Mouse (Mus musculus) ES-Bruce4 (cell line): Measurements from ENCODE around the gene Clcn6. TPM values are rescaled to one million over a fixed set of nuclear protein-coding genes. Genes with fewer than 3 reads are reported as not detected.
A peak's percentile ranks its signal among the peaks of the same experiment; 100 is the strongest.

Source experiments
- H3K27ac ChIP-seq: 2 replicates; pipeline ENCODE4 v1.5.1; 2012; ENCODE audit warnings: low read length, inconsistent platforms; ENCODE audit not compliant: insufficient read depth
- H3K27me3 ChIP-seq: 2 replicates; pipeline ENCODE4 v1.6.1; 2012; ENCODE audit warnings: mild to moderate bottlenecking, low read length, inconsistent platforms; ENCODE audit not compliant: control insufficient read depth, poor library complexity, insufficient read depth, severe bottlenecking
- H3K36me3 ChIP-seq: 2 replicates; pipeline ENCODE4 v1.6.1; 2012; ENCODE audit warnings: inconsistent platforms, mild to moderate bottlenecking, low read length, moderate library complexity; ENCODE audit not compliant: control insufficient read depth, poor library complexity, insufficient read depth, severe bottlenecking
- H3K4me1 ChIP-seq: one replicate; pipeline ENCODE4 v1.8.1; 2011; ENCODE audit warnings: low read length; ENCODE audit not compliant: control insufficient read depth, insufficient read depth
- H3K4me3 ChIP-seq: 2 replicates; pipeline ENCODE4 v1.5.1; 2011; ENCODE audit warnings: low read depth, mild to moderate bottlenecking, low read length
- H3K9ac ChIP-seq: 2 replicates; pipeline ENCODE4 v1.6.1; 2012; ENCODE audit warnings: low read depth, mild to moderate bottlenecking, inconsistent platforms; ENCODE audit not compliant: poor library complexity, severe bottlenecking
- H3K9me3 ChIP-seq: replicated peaks from 2 replicates; pipeline ENCODE4 v1.6.1; 2012; ENCODE audit warnings: mild to moderate bottlenecking, low read length, inconsistent platforms; ENCODE audit not compliant: control insufficient read depth, poor library complexity, insufficient read depth, severe bottlenecking
- CTCF ChIP-seq: IDR thresholded peaks from one replicate; pipeline ENCODE4 v1.8.1; 2011; ENCODE audit warnings: low read depth, low read length
- EP300 ChIP-seq: IDR thresholded peaks from 2 replicates; pipeline ENCODE4 v1.6.1; 2011; ENCODE audit warnings: low read depth, low read length; ENCODE audit not compliant: insufficient read depth
- POLR2A ChIP-seq: IDR thresholded peaks from one replicate; pipeline ENCODE4 v1.8.1; 2011; ENCODE audit warnings: low read length; ENCODE audit not compliant: insufficient read depth
- polyA plus RNA-seq: library from polyadenylated mRNA; stranded (reverse); fragments of >200 nt; gene quantifications from 2 replicates; pipeline ENCODE4 v1.2.4, GENCODE M21; 2011; ENCODE audit warnings: low read depth; ENCODE audit not compliant: missing spikeins, insufficient read depth, insufficient read length

The Clcn6 gene
- polyA plus RNA-seq, 1 experiment = 16.7 TPM

DNA sequence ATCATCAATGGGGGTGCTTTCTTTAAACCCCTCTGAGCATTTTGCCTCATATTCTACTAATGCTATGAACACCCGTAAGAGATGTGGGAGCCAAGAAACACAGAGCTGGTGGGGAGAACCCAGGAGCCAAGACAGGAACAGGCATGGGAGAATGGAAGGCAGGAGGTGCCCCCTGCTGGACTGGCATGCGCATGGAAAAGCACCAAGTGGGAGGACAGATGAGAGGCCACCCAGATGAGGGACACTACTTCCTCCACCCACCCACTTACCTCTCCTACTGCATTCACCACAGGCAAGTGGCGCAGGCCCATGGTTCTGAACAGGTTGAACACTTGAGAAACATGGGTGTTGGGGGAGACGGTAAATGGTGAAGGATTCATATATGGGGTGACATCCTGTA lies 30.2 kb downstream of the Clcn6 start:
- Histone ChIP-seq H3K36me3 (peaks cover 49% of the 10 kb centered on the region), H3K4me1 (no peaks in the 10 kb centered on the region), H3K27me3 (no peaks in the 10 kb centered on the region), H3K9me3 (no peaks in the 10 kb centered on the region), H3K9ac (no peak overlapping the region), H3K27ac (no peak overlapping the region), H3K4me3 (no peak overlapping the region)
- TF ChIP-seq POLR2A (no peak), CTCF (peak; percentile 68)

DNA sequence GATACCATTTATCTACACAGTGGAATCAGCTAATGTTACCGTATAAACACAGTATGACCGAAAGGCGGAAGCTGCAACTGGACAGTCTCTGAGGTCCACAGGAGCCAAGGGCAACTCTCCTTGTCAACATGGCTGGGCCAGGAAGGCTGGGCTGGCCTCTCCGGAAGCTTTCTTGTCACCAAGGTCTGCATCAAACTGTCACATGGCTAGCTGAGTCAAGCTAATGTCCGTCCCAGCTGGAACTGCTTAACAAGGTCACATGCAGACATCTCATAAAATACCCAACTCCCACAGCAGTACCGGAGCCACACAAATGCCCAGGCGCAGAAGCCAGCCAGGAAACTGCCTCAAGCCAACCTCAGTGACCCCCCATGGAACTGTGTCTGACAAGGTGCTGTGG lies 34.3 kb downstream of the Clcn6 start:
- Histone ChIP-seq H3K27ac (no peak overlapping the region), H3K36me3 (peaks cover 24% of the 10 kb centered on the region), H3K4me1 (no peaks in the 10 kb centered on the region), H3K9me3 (no peaks in the 10 kb centered on the region), H3K4me3 (no peak overlapping the region), H3K27me3 (no peaks in the 10 kb centered on the region), H3K9ac (no peak overlapping the region)
- TF ChIP-seq CTCF (no peak), POLR2A (no peak), EP300 (no peak)

DNA sequence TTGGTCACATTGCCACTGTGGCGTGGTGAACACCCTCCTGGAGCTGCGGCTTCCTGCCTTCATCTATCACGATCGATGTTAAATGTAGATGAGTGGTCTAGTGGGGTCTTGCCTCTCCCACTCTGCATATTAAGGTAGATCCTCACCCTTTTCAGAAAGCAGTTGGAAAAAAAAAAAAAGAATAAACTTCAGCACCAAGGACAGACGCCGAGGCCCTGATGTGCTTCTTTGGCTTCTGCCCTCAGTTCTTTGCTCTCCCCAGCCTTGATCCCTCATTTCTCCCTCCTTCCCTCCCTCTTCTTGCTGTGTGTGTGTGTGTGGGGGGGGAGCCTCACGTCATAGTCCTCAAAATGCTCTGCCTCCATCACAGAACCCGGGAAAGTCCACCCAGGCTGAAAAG lies 36.8 kb downstream of the Clcn6 start:
- TF ChIP-seq EP300 = no peak
- TF ChIP-seq CTCF = no peak
- TF ChIP-seq POLR2A = no peak

DNA sequence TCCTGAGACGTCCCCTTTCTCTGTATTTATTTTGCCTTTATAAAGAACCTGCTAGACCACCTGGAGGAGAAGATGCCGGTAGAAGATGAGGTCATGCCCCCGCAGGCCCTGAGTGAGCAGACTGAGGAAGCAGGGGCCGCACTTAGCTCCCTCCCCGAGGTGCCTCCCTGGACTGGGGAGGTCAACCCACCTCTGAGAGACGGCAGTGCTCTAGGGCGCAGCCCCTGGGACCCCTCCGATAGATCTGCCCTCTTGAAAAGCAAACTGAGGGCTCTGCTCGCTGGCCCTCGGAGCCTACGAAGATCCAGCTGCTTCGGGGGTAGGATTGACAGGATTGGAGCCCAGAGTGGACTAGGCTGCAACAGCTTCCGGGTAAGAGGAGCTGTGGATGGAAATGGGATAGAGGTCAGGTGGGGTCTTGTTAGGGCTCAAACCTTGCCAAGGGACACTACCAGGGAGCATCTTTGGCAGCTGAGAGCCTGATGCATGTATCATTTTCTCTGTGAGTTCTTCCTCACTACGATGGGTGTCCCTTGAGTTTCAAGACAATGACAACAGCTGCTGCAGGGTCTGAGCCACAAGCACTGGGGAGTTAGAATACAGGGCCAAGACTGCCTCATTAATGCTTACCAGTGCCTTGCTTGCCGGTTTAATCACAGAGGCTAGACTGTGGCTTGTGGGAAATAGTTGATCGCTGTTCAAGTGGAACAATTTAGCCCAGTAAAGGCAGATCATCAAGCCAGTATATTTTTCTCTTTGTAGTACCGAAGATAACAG lies 37.4 kb downstream of the Clcn6 start:
- Histone ChIP-seq H3K27me3 (no peaks in the 10 kb centered on the region), H3K27ac (no peak overlapping the region), H3K4me1 (no peaks in the 10 kb centered on the region), H3K4me3 (no peak overlapping the region), H3K9me3 (no peaks in the 10 kb centered on the region), H3K9ac (no peak overlapping the region), H3K36me3 (0 out of 2 replicates have a peak, but pooled peaks cover under 1% of the 10 kb centered on the region)
- TF ChIP-seq CTCF (no peak), POLR2A (no peak), EP300 (no peak)

More for the DNA sequence above, 36.8 kb downstream of the Clcn6 start:
- Histone ChIP-seq H3K27ac (no peak overlapping the region), H3K4me3 (no peak overlapping the region), H3K36me3 (peaks cover 5% of the 10 kb centered on the region; the same call in 1 of the 2 replicates), H3K9me3 (no peaks in the 10 kb centered on the region), H3K4me1 (no peaks in the 10 kb centered on the region), H3K27me3 (no peaks in the 10 kb centered on the region), H3K9ac (no peak overlapping the region)

DNA sequence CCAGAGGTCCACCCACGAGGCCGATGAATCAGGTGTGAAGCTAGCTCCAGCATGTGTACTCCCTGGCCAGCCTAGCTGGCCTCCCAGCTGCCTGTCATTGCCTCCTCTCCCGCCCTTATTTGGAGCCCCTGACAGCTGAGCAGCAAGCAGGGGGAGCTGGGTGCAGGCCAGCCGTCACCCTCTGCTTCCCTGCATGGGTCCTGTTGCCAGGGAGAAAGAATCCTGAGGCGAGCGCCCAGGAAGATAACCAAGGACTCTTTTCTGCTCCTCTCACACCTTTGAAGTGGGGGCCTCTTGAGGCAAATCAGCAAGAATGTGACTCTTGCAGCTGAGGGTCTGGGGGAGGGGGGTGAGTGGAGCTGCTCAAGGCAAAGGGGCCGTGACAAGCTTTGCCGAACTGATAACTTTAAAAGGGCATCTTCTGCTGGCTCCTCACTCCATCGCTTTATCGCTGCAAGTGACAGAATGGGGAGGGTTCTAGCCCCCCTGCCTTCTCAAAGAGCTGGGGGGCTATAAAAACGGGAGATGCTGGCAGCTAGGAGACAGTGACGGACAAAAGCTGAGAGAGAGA lies 38.3 kb downstream of the Clcn6 start, which contains the start of gene Nppa:
Nppa (plus strand) TSS at position 521 of the 571 bp plus-strand sequence.
- Histone ChIP-seq H3K4me1 (no peaks in the 10 kb centered on the region), H3K27ac (no peak within 1 kb of the TSS), H3K9ac (no peak within 1 kb of the TSS), H3K9me3 (no peaks in the 10 kb centered on the region), H3K36me3 (no peaks in the 10 kb centered on the region), H3K27me3 (no peaks in the 10 kb centered on the region), H3K4me3 (no peak within 1 kb of the TSS)
- no peak for TF ChIP-seq CTCF
- no peak for TF ChIP-seq POLR2A
- no peak for TF ChIP-seq EP300

DNA sequence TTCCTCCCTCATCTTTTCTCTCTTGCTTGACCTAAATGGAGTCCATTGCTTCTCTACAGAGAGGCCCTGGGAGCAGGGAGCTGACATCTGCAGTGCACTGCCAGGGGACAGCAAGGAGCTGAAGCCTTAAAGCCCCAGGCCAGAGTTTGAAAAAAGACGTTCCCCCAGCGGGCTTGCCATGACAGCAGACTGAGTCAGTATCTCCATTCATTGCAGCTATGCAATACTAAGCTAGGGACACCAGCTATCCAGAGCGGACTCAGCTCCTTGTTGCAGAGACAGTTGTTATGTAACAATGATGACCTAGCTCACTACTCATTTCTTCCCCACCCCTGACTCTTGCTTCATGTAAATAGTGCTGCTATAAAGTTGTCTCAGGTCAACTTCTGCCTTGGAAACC lies 43.3 kb downstream of the Clcn6 start:
- Histone ChIP-seq H3K9me3 (no peaks in the 10 kb centered on the region), H3K27me3 (no peaks in the 10 kb centered on the region), H3K4me3 (no peak overlapping the region), H3K27ac (no peak overlapping the region), H3K36me3 (no peaks in the 10 kb centered on the region), H3K4me1 (no peaks in the 10 kb centered on the region), H3K9ac (no peak overlapping the region)
- TF ChIP-seq POLR2A (no peak), CTCF (no peak), EP300 (no peak)
